Mouse (Mus musculus) stomach, postnatal 0 days (tissue): Measurements from ENCODE around the gene Nhp2.

ENCODE experiments used
- CTCF ChIP-seq: IDR thresholded peaks from 2 replicates; pipeline ENCODE4 v1.5.1; 2016; ENCODE audit warnings: antibody characterized with exemption, low read depth, mild to moderate bottlenecking, moderate library complexity
- EP300 ChIP-seq: optimal IDR thresholded peaks from 2 replicates; pipeline ENCODE3; 2016; ENCODE audit warnings: antibody characterized with exemption

DNA sequence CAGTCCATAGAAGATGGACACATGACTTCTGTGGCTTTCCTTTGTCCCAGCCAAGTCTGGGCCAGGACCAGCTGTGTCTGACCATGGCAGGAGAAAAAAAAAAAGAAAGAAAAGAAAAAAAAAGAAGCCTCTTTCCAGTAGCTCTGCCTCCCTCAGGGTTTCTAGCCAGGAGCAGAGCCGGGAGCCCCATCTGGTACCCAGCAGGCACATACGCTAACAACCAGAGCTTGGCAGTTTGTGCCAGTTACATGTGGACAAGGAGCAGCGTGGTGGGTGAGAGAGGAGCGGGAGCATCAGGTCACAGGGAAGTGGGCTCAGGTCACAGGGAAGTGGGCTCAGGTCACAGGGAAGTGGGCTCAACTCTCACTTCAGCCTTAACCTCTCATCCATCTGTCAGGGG lies 43.1 kb upstream of the Nhp2 start:
- TF ChIP-seq EP300 (no peak), CTCF (no peak)
